Mouse (Mus musculus): Measurements from ENCODE around the gene Magi2.

- TF ChIP-seq CTCF (IDR thresholded peaks at IDR 0.05; ENCODE audit: extremely low read depth, insufficient read depth, insufficient read length, insufficient replicate concordance) (no peak), POLR2A (IDR thresholded peaks at IDR 0.05; ENCODE audit: low read depth, low read length) (no peak)
Measured at GRCm38 (mm10) chr5:20227912-20228762, 1001.3 kb downstream of the Magi2 start.
